Mouse (Mus musculus): Measurements from ENCODE around the gene Tgfbr1.
"Not testable (repeated sequence)": the region's sequence is repeated elsewhere in the genome, so short reads cannot be mapped to it uniquely, and the experiment has no call there.

Tgfbr1 gene

GRCm38 (mm10) chr4:47349759-47350158 is 3.3 kb upstream of the Tgfbr1 start:
- no peak for DNase-seq

GRCm38 (mm10) chr4:47351386-47352049 is 1.5 kb upstream of the Tgfbr1 start:
- DNase-seq: peak; percentile 53 to 66

- DNase-seq: peak; percentile 58
Observed at GRCm38 (mm10) chr4:47352061-47352661, 861 bp upstream of the Tgfbr1 start.

GRCm38 (mm10) chr4:47353416-47354111 is 542 bp downstream of the Tgfbr1 start:
- DNase-seq: peak in 1 of 2 experiments; percentile 85

- DNase-seq: no peak
Observed at GRCm38 (mm10) chr4:47354304-47354703, 1.3 kb downstream of the Tgfbr1 start.

- no peak for DNase-seq
Observed at GRCm38 (mm10) chr4:47362662-47363061, 9.6 kb downstream of the Tgfbr1 start.

- no peak for DNase-seq
Observed at GRCm38 (mm10) chr4:47363134-47363533, 10.1 kb downstream of the Tgfbr1 start.

- DNase-seq: no peak
Observed at GRCm38 (mm10) chr4:47368717-47369116, 15.7 kb downstream of the Tgfbr1 start.

GRCm38 (mm10) chr4:47378716-47379115 is 25.7 kb downstream of the Tgfbr1 start:
- DNase-seq: no peak

GRCm38 (mm10) chr4:47382426-47382825 is 29.4 kb downstream of the Tgfbr1 start:
- DNase-seq: no peak

GRCm38 (mm10) chr4:47391926-47392325 is 38.9 kb downstream of the Tgfbr1 start:
- DNase-seq: not testable (repeated sequence)

- no peak for DNase-seq
Observed at GRCm38 (mm10) chr4:47396251-47396650, 43.2 kb downstream of the Tgfbr1 start.

- no peak for DNase-seq
Observed at GRCm38 (mm10) chr4:47397951-47398687, 45.1 kb downstream of the Tgfbr1 start.

- peak in 1 of 2 experiments; percentile 52 for DNase-seq
Observed at GRCm38 (mm10) chr4:47399824-47400223, 46.8 kb downstream of the Tgfbr1 start.

- DNase-seq: no peak
Observed at GRCm38 (mm10) chr4:47400314-47400713, 47.3 kb downstream of the Tgfbr1 start.

- no peak for DNase-seq
Observed at GRCm38 (mm10) chr4:47402200-47402599, 49.2 kb downstream of the Tgfbr1 start.

- no peak for DNase-seq
Observed at GRCm38 (mm10) chr4:47404536-47404935, 51.5 kb downstream of the Tgfbr1 start.

GRCm38 (mm10) chr4:47407161-47407560 is 54.1 kb downstream of the Tgfbr1 start:
- no peak for DNase-seq

GRCm38 (mm10) chr4:47417871-47418270 is 64.8 kb downstream of the Tgfbr1 start:
- no peak for DNase-seq

GRCm38 (mm10) chr4:47419268-47419973 is 66.4 kb downstream of the Tgfbr1 start:
- DNase-seq: no peak

GRCm38 (mm10) chr4:47420191-47420590 is 67.2 kb downstream of the Tgfbr1 start:
- DNase-seq: no peak

GRCm38 (mm10) chr4:47422194-47422593 is 69.2 kb downstream of the Tgfbr1 start:
- DNase-seq: no peak

- no peak for DNase-seq
Observed at GRCm38 (mm10) chr4:47422946-47423345, 69.9 kb downstream of the Tgfbr1 start.

Data from lung, postnatal 4 days (tissue).